Mouse (Mus musculus) spleen, postnatal 4 days (tissue): Measurements from ENCODE around the gene Rps27rt.
"Not testable (repeated sequence)": the region's sequence is repeated elsewhere in the genome, so short reads cannot be mapped to it uniquely, and the experiment has no call there.

Experiments
- DNase-seq, 2 experiments: peaks; one replicate each; pipeline ENCODE4 v3.0.0; 2022; ENCODE audit warnings: low spot score in 2 of 2

Rps27rt gene

DNA sequence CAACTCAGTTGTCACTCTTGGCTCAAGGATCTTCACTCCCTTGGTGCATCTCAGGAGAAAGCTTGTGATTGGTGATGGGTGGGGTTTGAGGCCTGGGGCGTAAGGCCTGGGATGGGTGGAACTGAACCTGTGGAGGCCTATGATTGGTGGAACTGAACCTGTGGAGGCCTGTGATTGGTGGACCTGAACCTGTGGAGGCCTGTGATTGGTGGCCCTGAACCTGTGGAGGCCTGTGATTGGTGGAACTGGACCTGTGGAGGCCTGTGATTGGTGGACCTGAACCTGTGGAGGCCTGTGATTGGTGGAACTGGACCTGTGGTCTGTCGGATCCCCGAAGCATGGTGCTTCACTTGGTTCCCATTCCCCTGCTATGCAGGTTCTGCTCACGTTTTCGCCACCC, 3.2 kb upstream of the Rps27rt start:
- no peak for DNase-seq

DNA sequence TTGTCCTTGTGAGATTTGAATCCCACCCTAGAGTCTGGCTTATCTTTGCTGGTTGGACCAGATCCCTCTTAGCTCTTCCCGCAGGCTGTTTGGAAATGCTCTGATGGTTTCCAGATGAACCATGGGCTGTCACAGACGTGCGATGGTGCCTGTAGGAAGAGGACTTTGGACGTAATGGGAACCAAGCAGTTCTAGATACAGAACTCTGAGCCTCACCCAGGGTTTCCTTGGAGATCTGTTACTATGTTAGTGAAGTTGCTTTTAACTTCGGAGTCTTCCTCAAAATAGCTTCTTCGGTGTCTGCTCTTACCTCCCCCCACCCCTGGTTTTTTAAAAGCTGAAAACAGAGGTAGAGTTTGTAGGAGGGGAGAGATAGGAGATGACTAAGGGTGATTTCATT, 2.6 kb downstream of the Rps27rt start:
- no peak for DNase-seq

DNA sequence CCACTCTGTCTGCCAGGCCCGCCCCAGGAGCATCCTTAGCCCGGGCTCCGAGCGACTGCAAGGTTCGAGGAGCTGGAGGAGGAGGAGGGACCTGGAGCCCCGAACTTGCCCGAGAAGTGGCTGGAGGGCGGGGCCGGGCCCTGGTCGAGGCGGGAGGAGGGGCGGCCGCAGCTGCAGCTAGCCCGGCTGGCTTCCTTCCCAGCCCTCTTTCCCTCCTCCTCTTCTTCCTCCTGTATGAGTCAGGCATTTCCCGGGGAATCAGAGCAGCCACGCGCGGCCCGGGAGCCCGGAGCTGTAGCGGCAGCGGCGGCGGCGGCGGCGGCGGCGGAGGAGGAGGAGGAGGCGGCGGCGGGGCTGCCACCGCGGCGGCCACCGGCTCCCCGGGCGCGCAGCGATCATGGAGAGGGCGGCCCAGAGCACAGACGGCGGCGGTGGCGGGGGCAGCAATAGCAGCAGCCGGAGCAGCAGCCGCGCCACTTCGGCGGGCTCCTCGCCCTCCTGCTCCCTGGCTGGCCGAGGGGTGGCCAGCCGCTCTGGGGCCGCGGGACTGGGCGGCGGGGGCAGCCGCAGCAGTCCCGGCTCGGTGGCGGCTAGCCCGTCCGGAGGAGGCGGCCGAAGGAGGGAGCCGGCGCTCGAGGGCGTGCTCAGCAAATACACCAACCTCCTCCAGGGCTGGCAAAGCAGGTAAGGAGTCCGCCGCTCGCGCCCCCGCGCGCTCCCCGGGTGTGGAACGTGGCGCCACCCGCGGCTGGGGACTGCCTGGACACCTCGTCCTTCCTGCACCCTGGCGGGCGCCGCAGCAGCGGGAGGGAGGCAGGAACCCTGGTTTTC, 4.0 kb downstream of the Rps27rt start, which contains the start of gene Osbpl10:
Gene Osbpl10 (plus strand): TSS at position 289 of the 831 bp plus-strand sequence.
- peak in 1 of 2 experiments; percentile 66 for DNase-seq

DNA sequence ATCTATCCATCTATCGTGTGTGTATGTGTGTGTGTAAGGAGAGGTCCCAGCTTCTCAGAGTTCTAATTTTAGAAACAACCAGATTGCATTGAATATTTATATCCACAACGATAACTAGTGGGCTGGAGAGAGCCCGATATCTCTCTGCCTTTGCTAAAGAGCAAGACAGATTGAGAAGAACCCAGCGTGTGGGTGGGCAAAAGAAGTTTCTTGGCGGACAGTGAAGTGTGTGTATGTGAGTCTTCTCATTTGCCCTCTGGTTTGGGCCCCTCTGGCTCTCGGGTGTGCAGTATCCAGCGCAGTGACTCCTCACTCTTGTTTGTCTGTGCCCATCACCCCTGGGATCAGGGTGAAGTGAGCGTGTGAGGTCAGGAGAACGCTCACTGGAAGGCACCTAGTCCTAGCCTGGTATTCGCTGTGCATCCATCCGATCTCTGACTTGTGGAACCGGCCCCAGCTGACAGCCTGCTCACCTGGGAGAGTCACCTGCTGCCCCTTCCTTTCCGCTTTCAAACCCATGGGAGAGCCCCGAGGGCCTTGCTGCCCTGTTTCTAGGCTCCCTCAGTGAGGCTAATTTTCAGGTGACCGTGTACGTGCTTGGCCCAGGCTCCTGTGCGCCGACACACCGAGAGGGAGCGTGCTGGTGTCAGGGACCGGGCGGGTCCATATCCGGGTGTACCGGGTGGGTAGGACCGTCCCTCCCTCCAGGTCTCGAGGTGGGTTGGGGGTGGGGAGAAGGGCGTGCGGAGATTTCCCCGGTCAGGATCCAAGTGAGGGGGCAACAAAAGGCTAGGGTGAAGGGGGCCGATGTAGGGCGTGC, 4.9 kb downstream of the Rps27rt start:
- no peak for DNase-seq

DNA sequence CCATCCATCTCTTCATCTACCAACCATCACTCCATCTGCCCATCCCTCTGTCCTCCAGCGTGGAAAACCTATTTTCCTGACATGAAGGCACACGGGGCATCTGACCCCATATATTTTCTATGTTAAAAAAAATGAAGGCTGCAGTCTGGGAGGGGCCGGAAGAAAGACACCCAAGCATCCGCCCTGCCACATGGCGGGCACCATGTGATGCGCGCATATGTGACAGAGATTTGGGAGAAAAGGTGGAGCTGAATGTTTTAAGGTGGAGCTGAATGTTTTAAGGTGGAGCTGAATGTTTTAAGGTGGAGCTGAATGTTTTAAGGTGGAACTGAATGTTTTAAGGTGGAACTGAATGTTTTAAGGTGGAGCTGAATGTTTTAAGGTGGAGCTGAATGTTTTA, 16.3 kb downstream of the Rps27rt start:
- not testable (repeated sequence) for DNase-seq

DNA sequence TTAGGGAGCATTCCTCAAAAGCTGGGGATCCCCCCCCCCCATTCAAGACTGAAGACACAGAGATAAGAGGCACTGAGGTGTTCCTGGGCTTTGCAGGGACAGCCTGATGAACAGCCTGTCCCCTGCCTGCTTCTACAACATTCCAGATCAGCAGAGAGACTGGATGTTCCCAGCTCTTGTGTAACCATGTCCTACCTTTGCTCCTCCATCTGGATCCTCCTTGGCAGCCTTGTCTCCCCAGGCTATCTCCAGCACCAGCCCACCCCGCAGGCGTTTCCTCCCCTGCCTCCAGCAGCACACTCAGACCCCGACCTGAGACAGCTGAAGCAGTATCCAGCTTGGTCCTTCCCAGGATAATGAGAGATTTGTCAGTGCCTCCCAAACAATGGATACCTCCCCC, 18.4 kb downstream of the Rps27rt start:
- no peak for DNase-seq

DNA sequence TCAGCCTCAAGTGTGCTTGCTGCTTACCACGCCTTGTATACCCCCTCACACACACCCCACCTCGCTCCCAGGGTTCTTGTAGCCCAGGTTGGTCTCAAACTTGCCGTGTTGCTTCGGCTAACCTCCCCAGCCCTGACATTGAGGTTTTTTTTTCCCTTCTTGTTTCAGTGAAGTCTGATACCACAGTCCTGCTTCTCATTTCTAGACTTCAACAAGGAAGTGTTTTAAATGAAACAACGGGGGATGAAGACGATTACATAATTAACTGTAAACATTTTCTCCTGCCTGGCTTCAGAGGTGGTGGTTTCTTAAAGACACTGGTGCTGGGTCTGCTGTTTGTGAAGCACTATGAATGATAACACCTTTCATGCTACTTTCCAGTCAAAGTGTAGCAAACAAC, 21.7 kb downstream of the Rps27rt start:
- no peak for DNase-seq

DNA sequence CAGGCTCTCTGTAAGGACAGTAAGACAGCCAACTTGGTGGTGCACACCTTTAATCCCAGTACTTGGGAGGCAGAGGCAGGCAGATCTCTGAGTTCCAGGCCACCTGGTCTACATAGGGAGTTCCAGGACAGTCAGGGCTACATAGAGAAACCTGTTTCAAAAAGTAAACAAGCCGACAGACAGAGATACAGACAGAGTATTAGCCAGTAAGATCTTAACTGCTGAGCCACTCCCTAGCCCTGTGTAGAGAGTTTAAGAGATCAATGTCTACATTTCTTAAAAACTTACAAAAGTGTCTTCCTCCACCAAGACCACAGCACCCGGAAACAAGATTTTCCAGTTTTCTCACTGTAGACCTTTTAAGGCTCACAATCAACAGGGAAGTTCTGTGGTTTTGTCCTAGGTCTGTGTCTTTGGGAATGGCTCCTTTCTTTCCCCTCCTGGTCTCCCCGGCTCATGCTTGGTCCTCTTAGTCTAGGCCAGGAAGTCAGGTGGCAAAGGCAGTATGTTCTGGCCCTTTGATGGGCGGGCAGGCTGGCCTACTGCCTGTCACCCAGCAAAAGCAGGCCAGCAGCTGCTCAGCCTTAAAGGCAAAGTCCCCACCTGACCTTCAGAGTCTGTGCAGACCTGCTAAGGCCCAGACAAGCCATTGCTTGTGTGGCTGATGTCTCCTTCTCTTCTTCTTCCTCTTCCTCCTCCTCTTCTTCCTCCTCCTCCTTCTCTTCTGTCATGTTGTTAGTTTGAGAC, 22.3 kb downstream of the Rps27rt start:
- no peak for DNase-seq

DNA sequence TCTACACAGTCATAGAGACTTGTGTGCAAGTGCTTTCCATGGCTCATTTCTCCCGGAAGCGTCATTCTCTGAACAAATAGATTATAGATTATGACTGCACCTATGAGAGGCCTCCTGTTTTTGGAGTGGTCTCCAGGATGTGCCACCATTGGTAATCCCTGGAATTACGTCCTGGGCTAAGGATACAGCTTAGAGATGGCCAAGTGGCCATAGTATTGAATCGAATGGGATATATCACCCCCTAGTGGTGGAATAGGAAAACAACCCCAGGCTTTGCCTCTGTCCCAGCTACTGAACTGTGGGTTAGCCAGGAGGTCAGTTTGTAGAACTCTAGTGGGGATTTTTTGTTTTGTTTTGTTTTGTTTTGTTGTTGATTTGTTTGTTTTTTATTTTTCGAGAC, 25.6 kb downstream of the Rps27rt start:
- DNase-seq: no peak

DNA sequence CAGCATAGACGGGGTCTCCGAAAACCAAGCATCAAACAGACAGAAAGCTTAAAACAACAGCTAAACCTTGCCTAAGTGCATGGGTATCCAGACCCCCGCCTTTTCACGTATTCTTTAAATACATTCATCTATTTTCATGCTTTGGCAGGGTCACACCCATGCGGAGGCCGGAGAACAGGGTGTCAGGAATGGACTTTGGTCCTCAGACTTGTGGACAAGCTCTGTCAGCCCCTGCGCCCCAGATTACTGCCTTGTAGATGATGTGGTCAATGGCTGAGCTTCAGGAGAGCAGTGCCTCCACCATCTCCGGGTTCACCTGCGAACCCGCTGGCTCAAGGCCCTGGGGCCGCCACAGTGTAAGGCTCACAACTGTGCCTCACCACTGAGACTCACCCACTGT, 27.2 kb downstream of the Rps27rt start:
- no peak for DNase-seq

DNA sequence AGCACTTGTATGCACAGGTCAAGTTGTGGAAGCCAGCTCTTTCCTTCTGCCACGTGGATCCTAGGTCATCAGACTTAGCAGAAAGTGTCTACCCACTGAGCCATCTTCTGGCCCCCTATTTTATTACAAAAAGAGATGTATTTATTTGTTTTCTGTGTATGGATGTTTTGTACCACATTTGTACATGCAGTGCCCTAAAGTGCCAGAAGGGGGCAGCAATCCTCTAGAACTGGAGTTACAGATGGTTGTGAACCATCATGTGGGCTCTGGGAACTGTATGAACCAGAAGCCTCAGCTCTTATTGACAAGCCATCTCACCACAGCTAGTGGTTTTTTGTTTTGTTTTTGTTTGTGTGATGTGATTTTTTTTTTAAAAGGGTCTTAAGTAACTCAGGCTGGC, 29.7 kb downstream of the Rps27rt start:
- DNase-seq: no peak

DNA sequence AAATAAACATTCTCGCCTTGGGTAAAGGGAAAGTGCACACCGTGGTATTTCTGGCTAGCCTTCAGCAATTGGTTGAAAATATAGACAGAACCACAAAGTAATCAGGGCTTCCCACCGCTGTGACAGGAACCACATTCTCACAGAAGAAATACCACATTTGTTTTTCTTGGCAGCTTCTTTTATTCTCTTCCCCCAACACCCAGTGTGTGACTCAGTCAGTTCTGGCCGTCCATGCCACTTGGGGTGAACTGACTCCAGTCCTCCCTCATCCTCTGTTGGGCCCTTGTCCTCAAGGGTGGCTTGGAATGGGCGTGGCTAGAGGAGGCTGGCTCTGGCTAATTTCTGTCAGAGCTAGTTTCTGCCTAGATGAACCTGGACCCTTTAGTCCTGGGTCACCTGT, 34.1 kb downstream of the Rps27rt start:
- DNase-seq: no peak

DNA sequence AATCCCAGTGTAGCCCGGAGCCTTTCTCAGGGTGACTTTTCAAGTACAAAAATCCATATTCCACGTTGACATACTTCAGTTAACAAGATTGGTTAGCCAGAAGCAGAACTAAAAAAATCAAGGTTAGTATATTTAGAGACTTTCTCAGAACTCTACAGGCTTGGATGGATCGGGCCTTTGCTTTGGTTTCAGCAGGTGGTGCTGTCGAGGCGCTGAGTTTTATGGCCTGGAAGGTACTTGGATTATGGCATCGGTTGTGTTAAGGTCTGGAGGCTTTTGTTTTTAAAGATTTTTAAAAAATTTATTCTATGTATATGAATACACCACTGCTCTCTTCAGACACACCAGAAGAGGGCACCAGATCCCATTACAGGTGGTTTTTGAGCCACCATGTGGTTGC, 37.0 kb downstream of the Rps27rt start:
- no peak for DNase-seq

DNA sequence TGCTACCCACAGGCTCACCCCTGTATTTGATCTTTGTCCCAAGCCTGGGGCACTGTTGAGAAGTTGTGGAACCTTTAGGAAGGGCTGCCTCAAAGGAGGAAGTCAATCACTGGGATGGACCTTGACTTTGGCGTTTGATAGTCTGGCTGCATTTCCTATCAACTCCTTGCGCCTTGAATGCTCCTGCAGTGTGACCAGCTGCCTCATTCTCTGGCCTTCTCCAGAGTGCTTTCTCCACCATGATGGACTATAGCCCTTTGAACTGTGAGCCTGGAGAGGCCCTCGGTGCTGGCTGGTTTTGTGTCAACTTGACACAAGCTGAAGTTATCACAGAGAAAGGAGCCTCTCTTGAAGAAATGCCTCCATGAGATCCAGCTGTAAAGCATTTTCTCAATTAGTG, 37.9 kb downstream of the Rps27rt start:
- no peak for DNase-seq

DNA sequence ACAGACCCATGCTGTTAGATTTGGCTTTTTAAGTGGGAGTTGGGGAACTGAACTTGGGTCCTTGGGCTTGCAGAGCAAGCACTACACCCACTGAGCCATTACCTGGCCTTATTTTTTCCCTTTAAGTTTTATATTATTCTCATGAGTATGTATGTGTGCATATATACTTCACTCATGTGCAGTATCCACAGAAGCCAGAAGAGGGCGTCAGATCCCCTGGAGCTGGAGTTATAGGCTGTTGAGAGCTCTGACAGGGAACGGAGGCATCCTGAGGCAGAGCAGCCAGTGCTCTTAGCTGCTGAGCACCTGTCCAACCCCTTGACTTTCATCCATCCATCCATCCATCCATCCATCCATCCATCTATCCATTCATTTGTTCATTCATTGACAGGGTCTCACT, 45.9 kb downstream of the Rps27rt start:
- no peak for DNase-seq

DNA sequence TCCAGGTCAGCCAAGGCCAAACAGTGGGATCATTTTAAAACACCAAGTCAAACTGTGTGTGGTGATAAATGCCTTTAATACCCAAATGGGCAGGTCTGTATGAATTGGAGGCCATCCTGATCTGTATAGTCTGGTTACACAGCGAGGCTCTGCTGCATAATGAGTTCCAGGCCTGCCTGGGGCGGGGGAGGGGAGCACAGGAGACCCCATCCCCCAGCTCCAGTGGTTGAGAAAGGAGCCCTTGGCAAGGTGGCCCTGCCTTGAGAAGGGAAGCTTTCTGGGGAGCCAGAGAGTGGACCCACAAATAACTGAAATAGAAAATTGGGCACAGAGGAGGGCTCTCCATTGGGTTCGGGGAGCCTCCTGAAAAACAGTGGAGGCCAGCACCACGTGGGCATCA, 47.2 kb downstream of the Rps27rt start:
- DNase-seq: no peak

DNA sequence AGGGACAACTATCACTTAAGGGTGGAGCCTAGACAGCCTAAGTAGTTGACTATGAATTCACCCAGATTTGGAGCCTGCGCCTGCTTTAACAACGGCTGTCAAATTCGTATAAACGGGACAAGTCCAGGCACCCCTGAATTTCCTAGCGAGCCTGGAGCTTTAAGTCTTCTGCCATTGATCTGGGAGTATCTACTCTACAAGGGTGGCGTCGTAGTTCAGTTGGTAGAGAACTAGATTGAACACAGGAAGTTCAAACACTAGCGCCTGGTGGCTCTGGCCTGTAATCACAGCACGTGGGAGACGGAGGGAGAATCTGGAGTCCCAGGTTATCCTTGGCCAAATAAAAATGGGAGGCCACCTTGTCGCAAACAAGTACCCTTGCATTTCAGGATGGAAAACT, 48.3 kb downstream of the Rps27rt start:
- DNase-seq: no peak

DNA sequence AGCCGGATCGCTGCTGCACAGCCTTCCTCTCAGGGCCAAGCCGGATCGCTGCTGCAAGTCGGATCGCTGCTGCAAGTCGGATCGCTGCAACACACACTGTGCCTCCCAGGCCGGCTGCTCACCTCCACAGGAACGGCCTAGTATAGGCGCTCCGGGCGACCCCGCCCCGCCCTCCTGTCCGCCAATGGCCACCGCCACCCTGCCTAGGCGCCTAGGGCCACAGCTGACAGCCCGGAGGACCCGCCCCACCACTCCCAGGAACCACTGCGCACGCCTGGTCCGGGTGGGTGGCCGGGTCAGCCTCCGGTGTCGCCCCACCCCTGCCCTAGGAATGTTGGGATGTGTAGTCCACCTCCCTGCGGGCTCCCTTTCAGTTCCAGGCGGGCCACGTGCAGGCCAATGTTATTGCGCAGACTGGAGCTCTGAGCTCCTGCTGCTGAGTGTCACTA, 48.8 kb downstream of the Rps27rt start, which contains the start of gene Gpd1l:
Gene Gpd1l (minus strand): TSS at position 265 of the 449 bp plus-strand sequence.
- peak; percentile 92 to 94 for DNase-seq

DNA sequence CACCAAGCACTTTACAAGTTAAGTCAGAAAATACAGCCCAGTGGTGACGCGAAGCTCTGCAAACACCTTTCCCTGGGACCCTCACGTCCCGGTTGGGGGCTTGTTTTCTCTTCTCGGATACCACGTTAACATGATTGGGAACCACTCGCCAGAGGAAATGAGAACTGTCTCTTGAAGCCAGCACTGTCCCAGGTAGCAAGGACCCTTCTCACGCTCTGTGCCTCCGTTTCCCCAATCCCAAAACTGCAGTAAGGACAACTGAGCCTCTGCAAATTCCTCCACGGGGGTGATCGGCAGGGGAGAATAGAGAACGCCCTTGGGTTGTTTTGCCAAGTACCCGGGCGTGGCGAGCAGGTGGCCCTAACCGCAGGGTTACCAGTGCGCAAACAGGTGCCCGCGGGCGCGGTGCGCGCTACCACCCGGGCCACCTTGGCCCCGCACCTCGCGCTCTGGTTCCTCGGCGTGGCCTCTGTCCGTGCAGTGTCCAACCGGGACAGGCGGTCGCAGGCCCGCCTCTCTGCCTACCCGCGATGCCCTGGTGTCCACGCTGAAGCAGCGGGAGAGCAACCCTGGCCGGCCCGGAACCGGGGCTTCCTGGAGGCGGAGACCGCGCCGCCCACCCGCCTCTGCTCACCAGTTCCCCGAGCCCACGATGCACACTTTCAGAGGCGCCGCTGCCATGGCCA, 49.4 kb downstream of the Rps27rt start:
- peak in 1 of 2 experiments; percentile 81 for DNase-seq

DNA sequence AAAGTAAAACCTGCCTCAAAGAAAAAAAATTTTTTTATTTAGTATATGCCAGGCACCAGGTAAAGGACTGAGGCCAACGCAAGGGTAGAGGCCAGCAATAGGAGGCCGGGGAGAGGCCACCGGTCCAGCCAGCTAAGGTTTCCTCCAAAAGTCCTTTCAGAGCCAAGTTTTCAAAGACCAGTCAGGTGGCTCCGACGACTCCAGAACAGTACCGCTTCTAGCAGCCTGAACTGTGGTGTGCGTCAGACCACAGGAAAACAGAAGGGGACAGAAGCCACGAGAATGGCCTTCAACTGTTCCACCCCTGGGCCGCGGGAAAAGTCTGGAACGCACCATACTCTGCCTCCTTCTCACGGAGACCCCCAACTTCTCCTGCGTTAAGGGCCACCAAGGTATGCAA, 49.9 kb downstream of the Rps27rt start:
- DNase-seq: no peak
